Mouse (Mus musculus): ENCODE data around the gene Unc119. TPM values are rescaled to one million over a fixed set of nuclear protein-coding genes. Genes with fewer than 3 reads are reported as not detected.

The Unc119 gene
- total RNA-seq, 2 experiments from 2014 or later = 27.2 to 51.2 TPM

Other genes starting within 250 kb of the Unc119 start
- 10.2 and 14.3 TPM in 2 replicates for gene Fam222b, start 248.8 kb upstream of the Unc119 start, total RNA-seq (2014; fragmentation: Nextera tagmentation)
- gene Fam222b, start 248.8 kb upstream of the Unc119 start, total RNA-seq (2017) = 1.8 and 3.9 TPM in 2 replicates
- 30.3 and 39.1 TPM in 2 replicates for gene Traf4, start 177.9 kb upstream of the Unc119 start, total RNA-seq (2014; fragmentation: Nextera tagmentation)
- 10.3 and 18.0 TPM in 2 replicates for gene Traf4, start 177.9 kb upstream of the Unc119 start, total RNA-seq (2017)
- gene Nek8, start 166.8 kb upstream of the Unc119 start, total RNA-seq (2014; fragmentation: Nextera tagmentation) = 26.7 and 38.5 TPM in 2 replicates
- 3.7 and 7.4 TPM in 2 replicates for gene Nek8, start 166.8 kb upstream of the Unc119 start, total RNA-seq (2017)
- gene Tlcd1, start 166.8 kb upstream of the Unc119 start, total RNA-seq (2014; fragmentation: Nextera tagmentation) = 24.4 and 25.2 TPM in 2 replicates
- 13.3 and 19.6 TPM in 2 replicates for gene Tlcd1, start 166.8 kb upstream of the Unc119 start, total RNA-seq (2017)
- 5,168 and 5,735 TPM in 2 replicates for gene Rpl23a, start 159.9 kb upstream of the Unc119 start, total RNA-seq (2014; fragmentation: Nextera tagmentation)
- 4,325 and 4,755 TPM in 2 replicates for gene Rpl23a, start 159.9 kb upstream of the Unc119 start, total RNA-seq (2017)
- 4.8 TPM in 1 of 2 replicates, not detected in the other for gene Rab34, start 155.1 kb upstream of the Unc119 start, total RNA-seq (2014; fragmentation: Nextera tagmentation)
- not detected in 2 replicates for gene Rab34, start 155.1 kb upstream of the Unc119 start, total RNA-seq (2017)
- not detected in 2 replicates for gene Proca1, start 150.1 kb upstream of the Unc119 start, total RNA-seq (2014; fragmentation: Nextera tagmentation)
- gene Proca1, start 150.1 kb upstream of the Unc119 start, total RNA-seq (2017) = 1.2 TPM in 1 of 2 replicates, not detected in the other
- gene Sdf2, start 97.7 kb upstream of the Unc119 start, total RNA-seq (2014; fragmentation: Nextera tagmentation) = 42.1 and 49.5 TPM in 2 replicates
- 44.9 and 45.7 TPM in 2 replicates for gene Sdf2, start 97.7 kb upstream of the Unc119 start, total RNA-seq (2017)
- gene Supt6, start 97.5 kb upstream of the Unc119 start, total RNA-seq (2014; fragmentation: Nextera tagmentation) = 51.1 and 51.9 TPM in 2 replicates
- 46.0 and 52.5 TPM in 2 replicates for gene Supt6, start 97.5 kb upstream of the Unc119 start, total RNA-seq (2017)
- 91.6 and 110 TPM in 2 replicates for gene 2610507B11Rik, start 81.7 kb upstream of the Unc119 start, total RNA-seq (2014; fragmentation: Nextera tagmentation)
- 55.5 and 72.4 TPM in 2 replicates for gene 2610507B11Rik, start 81.7 kb upstream of the Unc119 start, total RNA-seq (2017)
- 0.55 and 1.3 TPM in 2 replicates for gene BC030499, start 52.6 kb upstream of the Unc119 start, total RNA-seq (2014; fragmentation: Nextera tagmentation)
- gene BC030499, start 52.6 kb upstream of the Unc119 start, total RNA-seq (2017) = 0.50 and 0.89 TPM in 2 replicates
- gene Spag5, start 42.0 kb upstream of the Unc119 start, total RNA-seq (2014; fragmentation: Nextera tagmentation) = 47.4 and 52.6 TPM in 2 replicates
- 42.0 and 62.4 TPM in 2 replicates for gene Spag5, start 42.0 kb upstream of the Unc119 start, total RNA-seq (2017)
- gene Aldoc, start 20.5 kb upstream of the Unc119 start, total RNA-seq (2014; fragmentation: Nextera tagmentation) = 0.39 and 2.4 TPM in 2 replicates
- gene Aldoc, start 20.5 kb upstream of the Unc119 start, total RNA-seq (2017) = 0.84 TPM in 1 of 2 replicates, not detected in the other
- 40.5 and 44.5 TPM in 2 replicates for gene Pigs, start 15.1 kb upstream of the Unc119 start, total RNA-seq (2014; fragmentation: Nextera tagmentation)
- gene Pigs, start 15.1 kb upstream of the Unc119 start, total RNA-seq (2017) = 10.0 and 10.4 TPM in 2 replicates
- gene Foxn1, start 43.1 kb downstream of the Unc119 start, total RNA-seq (2014; fragmentation: Nextera tagmentation) = not detected in 2 replicates
- gene Foxn1, start 43.1 kb downstream of the Unc119 start, total RNA-seq (2017) = not detected in 2 replicates
- not detected in 2 replicates for gene Slc13a2, start 78.7 kb downstream of the Unc119 start, total RNA-seq (2014; fragmentation: Nextera tagmentation)
- not detected in 2 replicates for gene Slc13a2, start 78.7 kb downstream of the Unc119 start, total RNA-seq (2017)
- gene Slc46a1, start 122.2 kb downstream of the Unc119 start, total RNA-seq (2014; fragmentation: Nextera tagmentation) = 2.6 and 3.6 TPM in 2 replicates
- gene Slc46a1, start 122.2 kb downstream of the Unc119 start, total RNA-seq (2017) = 0.56 and 0.76 TPM in 2 replicates
- not detected in 2 replicates for gene Sarm1, start 154.3 kb downstream of the Unc119 start, total RNA-seq (2014; fragmentation: Nextera tagmentation)
- gene Sarm1, start 154.3 kb downstream of the Unc119 start, total RNA-seq (2017) = 0.88 TPM in 1 of 2 replicates, not detected in the other
- gene Vtn, start 155.6 kb downstream of the Unc119 start, total RNA-seq (2014; fragmentation: Nextera tagmentation) = not detected in 2 replicates
- not detected in 2 replicates for gene Vtn, start 155.6 kb downstream of the Unc119 start, total RNA-seq (2017)
- gene Sebox, start 160.0 kb downstream of the Unc119 start, total RNA-seq (2014; fragmentation: Nextera tagmentation) = not detected in 2 replicates
- not detected in 2 replicates for gene Sebox, start 160.0 kb downstream of the Unc119 start, total RNA-seq (2017)
- gene Tmem199, start 168.7 kb downstream of the Unc119 start, total RNA-seq (2014; fragmentation: Nextera tagmentation) = 26.3 and 34.8 TPM in 2 replicates
- 33.1 and 39.0 TPM in 2 replicates for gene Tmem199, start 168.7 kb downstream of the Unc119 start, total RNA-seq (2017)
- 104 and 105 TPM in 2 replicates for gene Poldip2, start 168.7 kb downstream of the Unc119 start, total RNA-seq (2014; fragmentation: Nextera tagmentation)
- gene Poldip2, start 168.7 kb downstream of the Unc119 start, total RNA-seq (2017) = 79.8 and 81.7 TPM in 2 replicates
- gene Tnfaip1, start 192.8 kb downstream of the Unc119 start, total RNA-seq (2014; fragmentation: Nextera tagmentation) = 2.5 and 4.6 TPM in 2 replicates
- 0.15 and 2.7 TPM in 2 replicates for gene Tnfaip1, start 192.8 kb downstream of the Unc119 start, total RNA-seq (2017)
- 57.8 and 83.5 TPM in 2 replicates for gene Ift20, start 192.9 kb downstream of the Unc119 start, total RNA-seq (2014; fragmentation: Nextera tagmentation)
- 142 and 156 TPM in 2 replicates for gene Ift20, start 192.9 kb downstream of the Unc119 start, total RNA-seq (2017)
- gene Tmem97, start 207.3 kb downstream of the Unc119 start, total RNA-seq (2014; fragmentation: Nextera tagmentation) = 63.3 and 72.9 TPM in 2 replicates
- gene Tmem97, start 207.3 kb downstream of the Unc119 start, total RNA-seq (2017) = 59.7 and 64.4 TPM in 2 replicates